Mouse (Mus musculus): ENCODE results near the gene Pkig.
"Not testable (repeated sequence)": the region's sequence is repeated elsewhere in the genome, so short reads cannot be mapped to it uniquely, and the experiment has no call there.

The Pkig gene

GRCm38 (mm10) chr2:163685761-163686200 is 27.6 kb downstream of the Pkig start:
- peak; percentile 72 to 75 for DNase-seq

DNA sequence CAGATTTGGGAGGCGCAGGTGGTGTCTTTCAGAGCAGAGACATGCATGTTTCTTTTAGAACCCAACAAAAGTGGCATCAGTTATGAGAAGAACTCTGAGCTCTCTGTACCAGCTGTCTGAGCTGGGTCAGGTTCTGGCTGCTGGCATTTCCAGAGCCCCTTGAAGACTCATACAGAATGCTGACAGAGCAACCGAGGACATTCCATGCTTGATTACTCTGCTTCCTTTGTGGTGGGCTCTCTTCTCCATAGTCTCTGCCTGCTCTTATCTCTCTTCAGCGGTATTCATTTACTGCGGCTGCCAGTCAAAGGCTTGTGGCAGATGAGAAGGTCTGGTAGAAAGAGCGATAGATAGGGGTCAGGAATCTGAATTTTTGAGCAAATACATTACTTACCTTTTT is 28.0 kb downstream of the Pkig start:
- DNase-seq, result no peak

DNA sequence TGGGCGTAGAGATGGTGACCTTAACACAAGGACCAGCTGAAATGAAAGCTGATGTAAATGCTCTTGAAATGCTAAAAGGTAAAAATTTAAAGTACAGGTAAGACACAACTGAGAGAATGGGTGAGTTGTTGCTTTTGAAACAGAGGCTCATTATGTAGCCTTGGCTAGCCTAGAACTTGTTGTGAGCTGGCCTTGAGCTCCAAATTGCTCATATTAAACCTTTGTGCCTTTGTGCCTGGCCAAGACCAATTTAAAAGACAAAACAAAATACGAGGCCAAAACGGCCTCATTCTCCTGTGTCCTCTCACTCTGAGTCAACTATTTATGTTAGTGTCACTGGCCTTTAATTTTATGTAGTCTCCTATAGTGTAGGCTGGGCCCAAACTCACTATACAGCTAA is 28.7 kb downstream of the Pkig start:
- no peak for DNase-seq

- not testable (repeated sequence) for DNase-seq
Observed at GRCm38 (mm10) chr2:163688377-163688776, 30.2 kb downstream of the Pkig start.

- DNase-seq, result no peak
Observed at GRCm38 (mm10) chr2:163689771-163690170, 31.6 kb downstream of the Pkig start.

GRCm38 (mm10) chr2:163690409-163691304 is 32.5 kb downstream of the Pkig start:
- DNase-seq, result no peak

DNA sequence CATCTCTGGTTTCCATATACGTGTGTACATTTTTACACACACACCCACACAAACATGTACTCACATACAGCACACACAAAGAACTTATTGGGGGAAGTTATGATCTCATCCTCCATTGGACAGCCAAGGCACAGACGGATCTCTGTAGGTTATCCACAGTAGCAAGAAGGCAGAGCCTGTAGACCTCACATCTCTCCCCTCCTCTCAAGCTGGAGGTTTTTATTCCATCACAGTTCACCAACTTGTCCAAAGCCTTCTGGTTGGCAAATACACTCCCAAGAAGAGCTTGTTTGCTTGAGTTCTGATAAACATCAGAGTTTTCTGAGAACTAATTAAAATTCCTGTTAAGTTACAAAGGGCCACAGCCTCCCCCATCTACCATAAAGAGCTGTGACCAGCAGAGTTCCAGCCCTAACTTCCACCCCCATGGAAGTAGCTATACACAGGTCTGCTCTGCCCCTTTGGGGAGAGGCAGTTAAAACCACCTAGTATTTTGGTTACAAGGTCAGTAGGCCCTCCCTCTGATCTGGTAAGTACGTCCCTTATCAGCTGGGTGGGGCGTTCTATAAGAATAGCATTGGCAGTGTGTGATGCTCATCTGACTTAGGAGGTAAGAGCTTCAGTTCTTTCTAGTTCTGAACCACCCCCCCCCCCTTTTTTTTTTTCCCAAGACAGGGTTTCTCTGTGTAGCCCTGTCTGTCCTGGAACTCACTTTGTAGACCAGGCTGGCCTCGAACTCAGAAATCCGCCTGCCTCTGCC is 33.8 kb downstream of the Pkig start:
- no peak for DNase-seq

DNA sequence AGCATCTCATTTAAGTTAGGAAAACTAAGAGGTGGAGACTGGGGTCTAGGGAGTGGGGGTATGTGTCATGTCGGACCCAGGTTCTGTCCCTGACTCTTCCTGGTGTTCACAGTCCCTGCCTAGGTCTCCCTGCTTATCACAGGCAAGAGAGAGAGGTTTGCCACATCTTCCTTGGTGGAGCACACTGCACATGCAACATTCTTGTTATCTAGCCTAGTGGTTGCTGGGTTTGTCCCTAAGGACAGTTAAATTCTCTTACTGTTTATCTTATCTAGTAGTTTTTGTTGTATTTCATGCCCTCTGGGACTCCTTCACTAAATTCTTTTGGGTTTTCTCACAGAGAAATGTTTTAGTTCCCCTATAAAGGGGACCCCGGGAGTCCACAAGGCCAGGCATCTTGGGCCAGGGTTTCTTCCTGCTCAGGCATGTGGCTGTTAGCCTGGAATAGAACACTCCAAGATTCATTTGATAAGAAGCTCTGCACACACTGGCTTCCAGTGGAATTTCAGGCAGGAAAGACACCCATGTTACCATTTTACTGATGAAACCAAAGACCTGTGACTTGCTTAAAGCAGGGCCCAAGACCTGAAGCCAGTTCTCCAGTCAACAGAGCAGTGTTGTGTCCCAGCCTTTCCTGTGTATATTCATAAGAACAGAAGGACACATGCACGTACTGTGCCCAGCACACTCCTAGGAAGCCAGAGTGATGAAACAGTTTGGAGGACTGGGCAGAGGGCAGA is 34.9 kb downstream of the Pkig start:
- no peak for DNase-seq

GRCm38 (mm10) chr2:163693716-163694314 is 35.6 kb downstream of the Pkig start:
- peak; percentile 41 to 47 for DNase-seq

DNA sequence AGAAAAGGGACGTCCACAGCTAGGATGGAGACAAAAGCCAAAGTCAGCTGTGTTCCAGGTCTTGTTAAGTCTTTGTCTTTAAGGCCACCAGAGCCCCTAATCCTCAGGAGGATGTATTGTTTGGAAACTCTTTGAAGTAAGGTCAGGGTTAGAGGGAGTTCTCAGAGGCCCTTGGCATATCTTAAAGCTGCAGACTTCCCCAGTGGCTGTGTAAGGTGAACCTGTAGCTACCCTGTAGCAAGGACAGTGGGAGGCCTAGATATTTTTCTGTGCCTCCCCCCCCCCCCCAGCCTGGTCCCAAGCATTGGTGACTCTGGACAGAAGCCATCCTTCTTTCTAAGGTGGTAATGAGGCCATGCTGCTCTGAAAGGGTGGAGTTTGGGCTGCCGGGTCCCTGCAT is 38.6 kb downstream of the Pkig start:
- DNase-seq, result no peak

DNA sequence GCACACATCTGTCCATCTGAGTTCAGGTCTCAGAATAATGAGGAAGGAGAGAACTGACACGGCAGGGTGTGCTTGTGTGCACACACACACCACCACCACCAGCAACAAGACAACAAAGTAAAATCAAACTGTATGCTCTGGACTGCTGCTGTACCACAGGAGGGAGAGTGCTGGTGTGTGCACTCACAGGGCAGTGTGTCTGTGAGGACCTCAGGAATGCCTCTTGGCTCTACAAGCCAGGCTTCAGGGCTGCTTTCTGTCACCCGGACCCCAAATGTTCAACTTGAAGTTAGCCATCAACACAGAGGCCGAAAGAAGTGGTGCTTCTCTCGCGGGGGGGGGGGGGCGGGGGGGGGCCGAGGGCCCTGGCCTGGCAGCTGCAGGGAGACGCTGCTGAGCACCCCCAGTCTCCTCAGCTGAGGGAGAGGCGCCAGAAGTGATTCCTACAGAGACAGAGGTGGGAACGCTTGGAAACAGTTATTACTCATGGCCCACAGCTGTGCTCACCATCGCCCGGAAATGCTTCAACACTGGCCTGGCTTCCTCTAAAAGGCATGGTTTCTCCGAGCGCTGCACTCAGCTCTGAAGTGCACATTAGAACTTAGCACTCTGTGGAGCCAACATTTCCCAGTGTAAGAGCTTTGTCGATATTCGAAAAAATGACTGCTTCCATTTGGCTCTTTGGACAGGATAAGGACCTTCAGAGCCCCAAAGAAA is 39.7 kb downstream of the Pkig start:
- DNase-seq, result no peak

- no peak for DNase-seq
Observed at GRCm38 (mm10) chr2:163699078-163699780, 41.0 kb downstream of the Pkig start.

DNA sequence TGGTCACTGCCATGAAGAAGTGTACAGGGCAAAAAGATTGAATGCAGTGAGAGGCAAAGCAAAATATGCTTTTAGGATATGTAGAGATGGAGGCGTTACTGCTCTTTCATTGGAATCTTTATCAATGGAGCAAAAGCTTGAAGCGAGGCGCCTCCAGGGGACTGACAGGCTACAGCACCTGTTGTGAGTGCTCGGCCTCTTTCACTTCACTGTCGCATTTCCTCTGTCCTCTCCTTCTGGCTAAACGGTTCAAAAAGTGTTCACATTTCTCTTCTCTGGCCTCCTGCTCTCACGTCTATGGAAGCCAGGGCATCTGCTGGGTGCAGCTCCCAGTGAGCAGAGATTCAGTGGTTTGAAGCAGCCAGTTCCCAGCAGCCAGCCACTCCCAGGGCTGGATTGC is 44.2 kb downstream of the Pkig start:
- no peak for DNase-seq

DNA sequence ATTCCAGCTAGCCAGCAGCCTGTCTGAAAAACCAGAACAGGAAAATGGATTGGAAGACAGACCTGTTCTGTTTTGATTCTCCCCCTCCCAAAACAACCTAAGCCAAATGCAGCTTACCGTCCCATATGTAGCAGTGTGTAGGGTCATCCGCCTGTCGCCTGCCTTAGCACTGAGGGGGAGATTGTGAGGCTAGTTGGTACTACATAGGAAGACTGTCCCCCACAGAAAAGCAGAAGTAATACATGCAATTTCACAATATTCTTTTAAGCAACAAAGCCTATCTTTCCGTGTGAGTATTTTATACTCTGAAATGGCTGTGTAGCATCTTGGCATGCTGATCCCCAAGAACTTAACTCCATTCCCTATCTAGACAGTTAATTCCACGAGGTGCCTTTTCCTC is 44.7 kb downstream of the Pkig start:
- DNase-seq, result no peak

- no peak for DNase-seq
Observed at GRCm38 (mm10) chr2:163703599-163704260, 45.5 kb downstream of the Pkig start.

DNA sequence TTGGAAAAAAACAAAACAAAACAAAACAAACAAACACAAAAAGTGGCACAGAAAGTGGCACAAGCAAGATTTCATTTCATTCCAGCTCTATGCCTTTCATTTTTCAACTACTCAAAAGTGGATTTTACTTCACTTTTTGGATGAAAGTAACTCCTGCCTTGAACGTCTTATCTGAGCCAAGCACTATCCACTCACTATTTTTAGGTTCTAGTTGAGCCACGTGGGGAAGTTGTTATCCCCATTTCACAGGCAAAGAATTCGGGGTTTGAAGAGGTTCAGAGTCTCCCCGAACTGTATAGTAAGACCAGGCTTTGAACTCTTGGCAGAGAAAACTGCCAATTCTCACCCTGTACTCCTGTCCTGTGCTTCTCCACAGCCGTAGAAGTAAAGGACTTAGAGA is 50.1 kb downstream of the Pkig start:
- no peak for DNase-seq

- no peak for DNase-seq
Observed at GRCm38 (mm10) chr2:163708763-163709250, 50.6 kb downstream of the Pkig start.

GRCm38 (mm10) chr2:163710000-163710399 is 51.8 kb downstream of the Pkig start:
- DNase-seq, result no peak

DNA sequence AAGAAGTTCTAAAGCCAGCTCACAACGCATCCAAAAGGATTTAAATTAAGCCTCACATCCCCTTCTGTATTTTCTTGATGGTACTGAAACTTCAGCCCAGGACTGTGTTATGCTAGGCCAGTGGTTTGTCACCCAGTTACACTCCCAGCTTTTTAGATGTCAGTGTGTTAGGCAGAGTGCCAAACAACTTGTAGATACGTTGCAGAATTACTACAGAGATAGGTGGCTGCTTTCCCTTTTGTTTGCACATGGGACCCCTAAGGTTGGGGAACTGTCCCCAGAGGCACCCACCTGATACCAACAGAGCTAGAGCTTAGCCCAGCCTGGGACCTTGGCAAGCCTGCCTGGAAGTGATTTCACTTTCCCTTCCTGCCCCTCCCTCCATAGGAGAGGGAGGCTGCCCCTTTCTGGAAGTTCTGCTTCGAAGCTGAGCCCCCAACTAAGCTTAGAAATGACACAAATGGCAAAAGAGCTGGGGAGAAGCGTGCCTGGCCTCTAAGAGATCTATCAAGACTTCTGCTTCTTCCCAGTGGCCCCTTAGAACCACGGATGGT is 52.5 kb downstream of the Pkig start:
- no peak for DNase-seq

GRCm38 (mm10) chr2:163711368-163711868 is 53.2 kb downstream of the Pkig start:
- no peak for DNase-seq
